Mouse (Mus musculus): ENCODE measurements around the gene 9530068E07Rik.

9530068E07Rik gene

GRCm38 (mm10) chr11:52421053-52421778 lies 25.0 kb downstream of the 9530068E07Rik start:
- peak; percentile 83 for DNase-seq (ENCODE audit: low read depth)

- no peak for DNase-seq (ENCODE audit: low read depth)
Measured at GRCm38 (mm10) chr11:52429440-52429839, 33.2 kb downstream of the 9530068E07Rik start.

GRCm38 (mm10) chr11:52431594-52431993 lies 35.4 kb downstream of the 9530068E07Rik start:
- DNase-seq (ENCODE audit: low read depth): no peak

- no peak for DNase-seq (ENCODE audit: low read depth)
Measured at GRCm38 (mm10) chr11:52432148-52432547, 35.9 kb downstream of the 9530068E07Rik start.

GRCm38 (mm10) chr11:52433076-52433796 lies 37.0 kb downstream of the 9530068E07Rik start:
- no peak for DNase-seq (ENCODE audit: low read depth)

- no peak for DNase-seq (ENCODE audit: low read depth)
Measured at GRCm38 (mm10) chr11:52433797-52434195, 37.6 kb downstream of the 9530068E07Rik start.

GRCm38 (mm10) chr11:52435466-52435865 lies 39.2 kb downstream of the 9530068E07Rik start:
- no peak for DNase-seq (ENCODE audit: low read depth)

GRCm38 (mm10) chr11:52437123-52437522 lies 40.9 kb downstream of the 9530068E07Rik start:
- DNase-seq (ENCODE audit: low read depth): no peak

GRCm38 (mm10) chr11:52441096-52441495 lies 44.9 kb downstream of the 9530068E07Rik start:
- DNase-seq (ENCODE audit: low read depth): no peak

GRCm38 (mm10) chr11:52447242-52447641 lies 51.0 kb downstream of the 9530068E07Rik start:
- DNase-seq (ENCODE audit: low read depth): no peak

GRCm38 (mm10) chr11:52449004-52449403 lies 52.8 kb downstream of the 9530068E07Rik start:
- DNase-seq (ENCODE audit: low read depth): no peak

- no peak for DNase-seq (ENCODE audit: low read depth)
Measured at GRCm38 (mm10) chr11:52458281-52458680, 62.1 kb downstream of the 9530068E07Rik start.
